Mouse (Mus musculus) frontal cortex, postnatal 14 days (tissue): ENCODE results near the gene Cpvl.

Experiments used
- DNase-seq, 2 experiments: peaks; one replicate each; pipeline ENCODE4 v3.0.0; 2022; ENCODE audit warnings: low spot score in 2 of 2

The Cpvl gene

GRCm38 (mm10) chr6:53978571-53978970 lies at the start of gene Cpvl:
Cpvl (minus strand) TSS chr6:53978671.
- no peak for DNase-seq

- no peak for DNase-seq
Observed at GRCm38 (mm10) chr6:54023846-54024245, 45.4 kb upstream of the Cpvl start.

- DNase-seq, result no peak
Observed at GRCm38 (mm10) chr6:54021123-54021789, 42.8 kb upstream of the Cpvl start.

- no peak for DNase-seq
Observed at GRCm38 (mm10) chr6:54018861-54019260, 40.4 kb upstream of the Cpvl start.

- no peak for DNase-seq
Observed at GRCm38 (mm10) chr6:54018038-54018437, 39.6 kb upstream of the Cpvl start.

- DNase-seq, result no peak
Observed at GRCm38 (mm10) chr6:54012163-54012562, 33.7 kb upstream of the Cpvl start.

- DNase-seq, result no peak
Observed at GRCm38 (mm10) chr6:54010362-54010761, 31.9 kb upstream of the Cpvl start.

- DNase-seq, result no peak
Observed at GRCm38 (mm10) chr6:54009293-54009692, 30.8 kb upstream of the Cpvl start.

- DNase-seq, result no peak
Observed at GRCm38 (mm10) chr6:54008448-54009120, 30.1 kb upstream of the Cpvl start.

- no peak for DNase-seq
Observed at GRCm38 (mm10) chr6:54005302-54005701, 26.8 kb upstream of the Cpvl start.

- DNase-seq, result no peak
Observed at GRCm38 (mm10) chr6:53996226-53996955, 17.9 kb upstream of the Cpvl start.

GRCm38 (mm10) chr6:53995519-53995918 lies 17.0 kb upstream of the Cpvl start:
- DNase-seq, result no peak

GRCm38 (mm10) chr6:53992386-53992785 lies 13.9 kb upstream of the Cpvl start:
- DNase-seq, result no peak

GRCm38 (mm10) chr6:53987235-53987634 lies 8.8 kb upstream of the Cpvl start:
- no peak for DNase-seq

- no peak for DNase-seq
Observed at GRCm38 (mm10) chr6:53986273-53986985, 8.0 kb upstream of the Cpvl start.

- no peak for DNase-seq
Observed at GRCm38 (mm10) chr6:53983820-53984219, 5.3 kb upstream of the Cpvl start.

GRCm38 (mm10) chr6:53982612-53983011 lies 4.1 kb upstream of the Cpvl start:
- no peak for DNase-seq

GRCm38 (mm10) chr6:53982047-53982600 lies 3.7 kb upstream of the Cpvl start:
- no peak for DNase-seq

- no peak for DNase-seq
Observed at GRCm38 (mm10) chr6:53980817-53981480, 2.5 kb upstream of the Cpvl start.

GRCm38 (mm10) chr6:53974040-53974439 lies 4.4 kb downstream of the Cpvl start:
- no peak for DNase-seq

- peak in 1 of 2 experiments; percentile 35 for DNase-seq
Observed at GRCm38 (mm10) chr6:53973468-53973867, 5.0 kb downstream of the Cpvl start.
